Comparison of ENCODE assay signal across 25 mouse cellular contexts in genomic region chr14:35029626-35030025, GRCm38 (mm10).
"Had no signal": no experiment of that assay in that cellular context is flagged by ENCODE, and none has a peak within 500 bp of the region (broad histone marks: within the 10 kb centered on the region; RNA-seq: fewer than 3 reads in every experiment).

No protein-coding gene starts in this region.

- DNase-seq: cerebellum, adult 2 months; cerebellum, adult 8-10 months; cerebellum, adult 9-10 months; cerebellum, adult 9-11 months; cerebellum, postnatal 10 days; cerebellum, postnatal 14 days; cerebellum, postnatal 25 days; cerebellum, postnatal 36 days; embryo, embryonic 11 days; forebrain, postnatal 0 days; gastrocnemius, adult 2 months; gastrocnemius, postnatal 10 days; gastrocnemius, postnatal 14 days; gastrocnemius, postnatal 25 days; gastrocnemius, postnatal 36 days; heart, adult 2 months had no signal

- H3K4me1 ChIP-seq: embryonic facial prominence, embryonic 10.5 days; embryonic facial prominence, embryonic 12.5 days; embryonic facial prominence, embryonic 13.5 days; embryonic facial prominence, embryonic 15.5 days; forebrain, embryonic 10.5 days; forebrain, embryonic 12.5 days; forebrain, embryonic 15.5 days had no signal

- H3K36me3 ChIP-seq: embryonic facial prominence, embryonic 10.5 days; embryonic facial prominence, embryonic 12.5 days; embryonic facial prominence, embryonic 13.5 days; embryonic facial prominence, embryonic 15.5 days; forebrain, embryonic 10.5 days; forebrain, embryonic 12.5 days; forebrain, embryonic 15.5 days had no signal

- H3K9me3 ChIP-seq: embryonic facial prominence, embryonic 10.5 days; embryonic facial prominence, embryonic 12.5 days; embryonic facial prominence, embryonic 13.5 days; embryonic facial prominence, embryonic 15.5 days; forebrain, embryonic 10.5 days; forebrain, embryonic 12.5 days; forebrain, embryonic 13.5 days; forebrain, embryonic 15.5 days had no signal

- H3K27me3 ChIP-seq: embryonic facial prominence, embryonic 12.5 days; embryonic facial prominence, embryonic 13.5 days; embryonic facial prominence, embryonic 15.5 days; forebrain, embryonic 12.5 days; forebrain, embryonic 15.5 days had no signal

- H3K4me3 ChIP-seq: embryonic facial prominence, embryonic 10.5 days; embryonic facial prominence, embryonic 12.5 days; embryonic facial prominence, embryonic 13.5 days; embryonic facial prominence, embryonic 15.5 days; erythroblast, embryonic 14.5 days; forebrain, embryonic 10.5 days; forebrain, embryonic 12.5 days; forebrain, embryonic 13.5 days; forebrain, embryonic 15.5 days; gastrocnemius, adult 2 months; heart, adult 2 months had no signal

- H3K27ac ChIP-seq: embryonic facial prominence, embryonic 10.5 days; embryonic facial prominence, embryonic 12.5 days; embryonic facial prominence, embryonic 13.5 days; embryonic facial prominence, embryonic 15.5 days; forebrain, embryonic 10.5 days; forebrain, embryonic 12.5 days; forebrain, embryonic 13.5 days; forebrain, embryonic 15.5 days; gastrocnemius, adult 2 months; heart, adult 2 months had no signal
